Mouse (Mus musculus) right cerebral cortex, postnatal 10 days (tissue): Measurements from ENCODE around the gene Fam208a.
A peak's percentile ranks its signal among the peaks of the same experiment; 100 is the strongest.

Experiments
- DNase-seq, 2 experiments: peaks; one replicate each; pipeline ENCODE4 v3.0.0; 2021; ENCODE audit warnings: low spot score in 2 of 2

Gene Fam208a

DNA sequence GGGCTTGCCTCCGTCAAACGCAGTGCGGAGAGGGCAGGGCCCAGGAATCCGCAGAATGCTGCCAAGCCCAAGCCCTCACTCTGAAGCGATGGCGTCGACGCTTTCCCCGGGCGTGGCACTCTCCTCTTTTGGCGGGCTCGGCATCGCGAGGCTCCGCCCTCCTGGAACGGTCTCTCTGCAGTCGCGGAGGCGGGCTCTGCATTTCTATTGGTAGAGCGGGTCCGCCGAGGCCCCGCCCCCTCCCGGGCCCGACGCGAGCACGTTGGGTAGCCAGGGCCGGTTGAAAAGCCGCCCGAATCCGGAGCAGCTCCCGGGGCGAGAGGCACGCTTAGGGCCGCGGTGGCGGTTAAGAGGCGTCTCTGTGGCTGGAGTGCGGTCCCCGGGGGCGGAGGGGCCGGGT, at the start of gene Fam208a:
TSS of gene Fam208a (plus strand) at position 262 of the 400 bp plus-strand sequence.
- DNase-seq, result peak; percentile 96 to 97

DNA sequence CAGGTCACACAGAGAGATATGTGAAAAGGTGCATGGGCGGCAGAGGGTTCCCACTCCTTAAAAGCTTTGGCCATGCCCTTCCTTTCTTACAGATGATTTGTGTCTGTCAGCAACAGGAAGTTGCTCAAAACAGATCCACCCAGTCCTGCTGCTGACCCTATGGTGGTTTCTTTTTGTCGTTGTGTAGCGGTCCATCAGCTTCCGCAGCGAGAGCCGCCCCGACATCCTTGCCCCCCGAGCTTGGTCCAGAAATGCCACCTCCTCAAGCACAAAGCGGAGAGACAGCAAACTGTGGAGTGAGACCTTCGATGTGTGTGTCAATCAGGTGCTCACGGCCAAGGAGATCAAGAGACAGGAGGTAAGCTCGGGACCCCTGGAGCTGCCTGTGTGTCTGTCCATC, 49.2 kb upstream of the Fam208a start:
- DNase-seq, result no peak

DNA sequence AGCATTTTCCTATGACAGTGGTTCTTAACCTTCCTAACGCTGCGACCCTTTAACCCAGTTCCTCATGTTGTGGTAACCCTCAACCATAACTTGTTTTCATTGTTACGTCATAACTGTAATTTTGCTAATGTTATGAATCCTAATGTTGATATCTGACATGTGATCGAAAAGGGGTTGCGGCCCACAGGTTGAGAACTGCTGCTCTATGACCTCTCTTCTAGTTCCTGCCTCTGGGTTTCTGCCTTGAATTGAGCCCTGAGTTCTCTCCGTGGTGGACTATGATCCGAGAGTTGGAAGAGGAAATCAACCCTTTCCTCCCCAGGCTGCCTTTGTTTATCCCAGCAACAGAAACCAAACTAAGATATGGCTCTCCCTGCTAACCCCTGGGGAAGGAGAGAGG, 47.2 kb upstream of the Fam208a start:
- no peak for DNase-seq

DNA sequence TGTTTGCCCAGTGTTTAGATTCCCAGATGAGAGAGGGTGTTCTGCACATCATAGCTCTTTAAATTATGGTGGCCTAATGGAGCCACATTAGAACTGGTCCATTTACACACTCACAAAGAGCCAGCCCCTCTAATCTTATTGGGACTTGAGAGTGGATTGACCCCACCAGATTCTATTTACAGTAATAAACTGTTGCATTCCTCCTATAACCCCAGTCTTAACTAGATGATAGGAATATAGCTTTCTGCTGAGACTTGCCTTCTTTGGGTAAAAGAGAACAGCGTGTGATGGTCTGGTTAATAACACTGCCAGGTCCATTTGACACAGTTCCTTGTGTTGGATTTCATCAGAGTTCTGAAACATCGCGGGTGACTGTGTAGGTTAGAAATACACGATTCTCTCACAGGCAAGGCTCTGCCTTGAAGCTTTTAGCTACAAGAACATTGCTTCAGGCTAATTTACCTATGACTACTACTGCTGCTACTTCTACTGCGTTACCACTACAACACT, 45.3 kb upstream of the Fam208a start:
- no peak for DNase-seq

DNA sequence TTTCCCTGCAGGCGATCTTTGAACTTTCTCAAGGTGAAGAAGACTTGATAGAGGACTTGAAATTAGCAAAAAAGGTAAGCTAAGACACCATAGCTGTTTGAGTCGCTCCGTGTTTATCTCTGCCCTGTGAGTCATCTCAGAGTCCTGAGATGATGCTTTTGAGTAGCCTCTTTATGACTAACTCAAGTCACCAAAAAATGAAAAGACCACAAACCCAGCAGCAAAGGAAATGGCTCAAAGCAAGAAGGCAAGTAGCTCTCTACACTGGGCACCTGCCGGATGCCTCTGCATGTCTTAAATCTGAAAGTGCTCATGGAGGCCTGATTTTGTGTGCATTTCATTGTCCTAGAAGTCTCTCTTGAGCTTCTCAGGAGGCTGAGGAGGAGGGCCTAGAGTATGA, 44.5 kb upstream of the Fam208a start:
- no peak for DNase-seq

DNA sequence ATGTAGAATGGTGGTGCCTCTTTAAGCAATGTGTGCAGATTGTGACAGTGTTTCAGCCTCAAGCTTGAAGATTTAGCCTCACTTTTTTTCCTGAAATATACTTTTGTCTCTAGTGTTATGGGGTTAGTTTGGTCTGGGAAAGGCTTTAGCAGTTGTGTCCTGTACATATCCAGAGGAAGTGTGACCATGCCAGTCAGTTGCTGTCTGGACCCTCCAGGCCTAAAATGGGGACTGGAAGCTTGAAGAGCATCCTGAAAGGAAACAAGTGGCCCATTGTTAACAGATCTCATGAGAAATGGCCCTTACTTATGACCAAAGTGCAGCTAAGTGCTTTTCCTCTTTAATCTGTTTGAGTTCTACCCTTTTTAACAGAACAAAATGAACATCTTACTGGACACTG, 40.0 kb upstream of the Fam208a start:
- DNase-seq, result no peak

DNA sequence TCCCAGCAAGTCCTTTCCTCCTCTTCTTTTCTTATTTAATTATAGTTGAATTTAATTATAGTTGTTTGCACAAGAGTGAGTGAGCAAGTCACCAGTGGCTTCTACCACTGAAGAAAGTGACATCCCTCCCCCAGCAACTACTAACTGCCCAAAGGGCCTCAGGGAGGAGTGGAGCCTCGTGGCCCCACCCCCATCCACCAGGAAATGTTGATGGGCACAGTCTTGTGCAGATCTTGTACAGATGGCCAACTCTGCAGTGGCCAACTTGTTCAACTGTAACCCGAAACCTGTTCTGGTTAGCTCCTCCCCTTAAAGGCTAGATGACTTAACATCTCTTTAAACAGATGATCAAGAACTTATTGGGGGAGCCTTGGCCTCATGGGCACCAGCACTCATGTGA, 38.9 kb upstream of the Fam208a start:
- DNase-seq, result no peak

DNA sequence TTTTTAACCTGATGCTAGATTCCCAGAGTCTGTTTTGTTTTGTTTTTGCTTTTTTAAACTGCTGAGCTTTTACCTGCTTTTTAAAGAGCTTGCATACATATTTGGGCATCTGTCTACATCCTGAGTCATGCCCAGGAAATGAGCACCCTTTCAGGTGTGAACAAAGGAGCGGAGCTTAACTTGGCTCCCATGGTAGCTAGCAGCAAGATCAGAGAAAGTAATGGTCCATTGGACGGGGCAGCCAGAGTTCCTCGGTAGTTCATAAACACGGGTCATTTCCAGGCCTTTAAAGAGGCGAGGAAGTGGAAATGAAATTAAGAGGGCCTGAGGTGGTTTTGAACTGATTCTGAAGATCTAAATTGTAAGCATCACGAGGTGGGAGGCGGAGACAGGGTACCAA, 38.0 kb upstream of the Fam208a start:
- no peak for DNase-seq

DNA sequence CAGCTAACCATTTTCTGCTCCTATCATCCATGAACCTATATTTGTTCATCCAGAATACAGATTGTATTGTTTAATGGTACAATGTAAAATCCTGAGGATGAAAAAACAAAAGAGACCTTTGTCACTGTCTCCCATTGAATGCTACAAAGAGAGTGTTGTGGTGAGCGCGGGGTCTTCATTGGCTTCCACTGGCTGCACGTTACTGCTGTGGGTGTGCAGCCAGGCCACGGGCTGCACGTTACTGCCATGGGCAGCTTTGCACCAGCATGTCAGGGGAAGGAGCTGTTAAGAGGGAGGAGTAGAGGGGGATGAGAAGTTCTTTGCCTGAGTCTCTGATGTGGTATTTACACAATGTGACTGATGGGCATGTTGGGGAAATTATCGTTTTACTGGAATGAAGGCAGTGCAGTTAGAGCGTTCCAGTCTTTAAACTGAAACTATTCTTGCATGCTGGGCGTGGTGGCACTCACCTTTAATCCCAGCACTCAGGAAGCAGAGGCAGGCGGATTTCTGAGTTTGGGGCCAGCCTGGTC, 36.8 kb upstream of the Fam208a start:
- no peak for DNase-seq

DNA sequence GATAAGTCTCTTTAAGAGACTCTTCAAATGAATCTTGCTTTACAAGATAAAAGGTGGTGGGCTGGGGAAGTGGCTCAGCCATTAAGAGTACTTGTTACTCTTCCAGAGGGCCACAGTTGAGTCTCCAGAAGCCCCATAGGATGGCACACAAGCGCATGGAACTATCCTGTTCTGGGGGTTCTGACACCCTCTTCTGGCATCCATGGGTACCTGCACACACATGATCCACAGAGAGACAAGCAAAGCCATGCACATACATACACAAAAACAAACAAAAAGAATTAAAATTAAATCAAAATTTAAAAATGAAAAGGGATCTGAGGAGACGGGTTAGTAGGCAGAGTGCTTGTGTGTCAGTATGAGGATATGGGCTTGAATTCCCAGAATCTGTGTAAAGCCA, 36.0 kb upstream of the Fam208a start:
- DNase-seq, result no peak

DNA sequence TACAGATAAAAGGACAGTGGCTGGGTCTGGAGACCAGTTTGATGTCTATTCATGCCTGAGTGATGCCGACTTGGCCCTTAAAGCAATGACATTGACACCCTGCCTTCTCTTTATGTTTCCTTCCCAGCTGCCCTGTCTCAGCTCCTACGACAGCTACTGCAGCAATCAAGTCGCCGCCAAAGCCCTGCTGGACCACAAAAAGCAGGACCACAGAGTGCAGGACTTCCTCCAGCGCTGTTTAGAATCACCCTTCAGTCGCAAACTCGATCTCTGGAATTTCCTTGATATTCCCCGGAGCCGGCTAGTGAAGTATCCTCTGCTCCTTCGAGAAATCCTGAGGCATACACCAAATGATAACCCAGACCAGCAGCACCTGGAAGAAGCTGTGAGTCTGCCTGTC, 34.8 kb upstream of the Fam208a start:
- DNase-seq, result no peak

DNA sequence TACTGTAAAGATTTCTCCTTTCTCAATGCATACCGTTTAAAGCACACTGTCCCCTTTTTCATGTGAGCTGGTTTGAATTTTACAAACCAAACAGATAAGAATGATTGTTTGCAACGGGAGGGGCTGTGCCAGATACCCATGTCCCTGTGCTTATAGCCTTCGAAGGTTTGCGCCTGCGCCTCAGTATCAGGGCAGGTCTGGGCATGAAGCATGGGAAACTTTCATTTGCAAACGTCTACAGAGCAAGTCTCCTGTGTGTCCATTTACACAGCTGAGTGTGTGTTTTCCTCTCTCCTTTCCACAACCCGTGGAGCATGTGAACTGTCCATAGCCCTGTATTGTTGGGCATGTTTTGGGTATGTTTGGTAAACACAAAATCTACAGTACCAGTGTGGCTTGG, 32.2 kb upstream of the Fam208a start:
- DNase-seq, result no peak

DNA sequence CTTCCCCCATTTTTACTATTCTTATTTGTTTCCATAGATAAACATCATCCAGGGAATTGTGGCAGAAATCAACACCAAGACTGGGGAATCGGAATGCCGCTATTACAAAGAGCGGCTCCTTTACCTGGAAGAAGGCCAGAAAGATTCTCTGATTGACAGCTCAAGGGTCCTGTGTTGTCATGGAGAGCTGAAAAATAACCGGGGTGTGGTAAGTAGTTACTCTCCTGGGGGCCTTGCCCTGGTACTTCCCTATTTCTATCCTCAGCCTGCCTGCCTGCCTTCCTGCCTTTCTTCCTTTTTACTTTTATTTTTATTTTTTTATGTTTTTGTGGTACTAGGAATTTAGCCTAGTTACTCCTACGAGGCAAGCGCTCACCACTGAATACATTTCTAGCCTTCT, 31.1 kb upstream of the Fam208a start:
- DNase-seq, result no peak

DNA sequence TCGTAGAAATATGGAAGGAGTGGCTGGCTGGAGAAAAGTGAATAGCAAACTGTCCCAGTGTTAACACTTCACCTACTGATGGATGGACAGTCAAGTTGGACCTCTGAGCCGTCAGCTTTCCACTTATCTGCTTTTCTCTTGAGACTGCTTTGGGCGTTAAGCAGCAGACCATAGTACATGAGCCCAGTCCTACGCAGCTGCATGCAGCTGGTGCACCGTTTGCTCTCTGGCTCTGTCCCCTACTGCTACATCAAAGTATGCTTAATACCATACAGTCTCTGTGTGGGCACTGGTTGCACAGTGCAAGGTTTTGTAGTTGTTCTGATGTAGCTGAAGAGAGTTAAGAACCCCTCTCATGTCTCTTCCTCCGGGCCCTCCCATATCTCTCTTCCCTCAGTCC, 28.1 kb upstream of the Fam208a start:
- no peak for DNase-seq

DNA sequence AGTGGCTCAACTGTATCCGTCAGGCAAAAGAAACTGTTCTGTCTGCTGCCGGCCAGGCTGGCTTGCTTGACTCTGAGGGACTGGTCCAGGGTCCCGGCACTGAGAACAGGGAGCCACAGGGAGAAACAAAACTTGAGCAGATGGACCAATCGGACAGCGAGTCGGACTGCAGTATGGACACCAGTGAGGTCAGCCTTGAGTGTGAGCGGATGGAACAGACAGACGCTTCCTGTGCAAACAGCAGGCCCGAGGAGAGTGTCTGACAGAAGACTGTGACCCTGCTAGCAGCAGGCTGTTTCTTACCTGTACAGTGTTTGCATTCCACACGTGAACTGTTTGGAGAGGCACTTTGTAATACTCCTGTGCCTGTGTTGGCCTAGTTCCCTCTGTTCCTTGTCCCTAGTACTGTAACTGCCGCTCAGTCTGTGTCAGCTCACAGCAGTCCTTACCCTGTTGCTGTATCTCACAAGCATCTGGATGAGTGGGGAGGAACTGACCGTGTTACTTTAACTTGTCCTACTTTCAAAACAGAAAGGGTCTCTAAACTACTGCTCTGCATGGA, 26.8 kb upstream of the Fam208a start:
- DNase-seq, result no peak

DNA sequence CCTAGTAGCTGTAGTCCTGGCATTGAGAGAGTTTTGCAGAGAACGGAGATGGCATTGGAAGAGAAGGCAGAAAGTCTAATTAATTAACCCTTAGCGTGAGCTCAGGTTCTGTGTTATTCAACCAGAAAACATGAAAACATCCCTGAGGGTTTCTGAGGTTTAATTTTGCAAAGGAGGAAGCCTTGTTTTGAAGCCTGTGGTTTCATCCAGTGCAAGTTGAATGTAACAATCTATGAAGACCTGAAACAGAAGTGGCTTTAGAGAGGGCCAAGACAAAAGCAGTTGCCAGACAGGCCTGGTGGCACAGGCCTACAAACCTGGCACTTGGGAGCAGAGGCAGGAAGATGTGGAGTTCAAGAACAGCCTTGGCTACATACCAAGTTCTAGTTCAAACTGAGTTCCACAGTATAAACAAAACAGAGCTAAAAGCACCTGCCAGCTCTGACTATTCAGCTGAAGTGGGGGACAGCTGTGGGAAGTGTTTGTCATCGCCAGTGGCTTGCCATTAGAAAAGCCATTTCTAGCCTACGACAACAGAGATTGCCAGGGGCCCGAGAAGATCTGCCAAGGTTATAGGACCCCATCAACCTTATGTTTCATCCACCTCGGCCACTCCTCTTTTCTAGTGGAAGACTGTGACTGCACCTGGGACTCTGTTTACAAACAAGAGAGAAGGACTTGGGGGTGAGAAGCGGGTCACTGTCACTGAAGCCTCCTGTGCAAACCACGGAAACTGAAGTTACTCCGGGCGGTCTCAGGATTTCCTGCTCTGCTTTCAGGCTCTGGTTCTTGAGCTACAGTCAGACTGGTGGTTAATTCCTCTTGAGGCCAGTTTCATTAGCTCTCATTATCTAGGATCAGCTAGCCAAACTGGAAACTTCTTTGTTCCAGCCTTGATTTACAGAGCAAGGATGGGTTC, 26.0 kb upstream of the Fam208a start:
- DNase-seq, result no peak

DNA sequence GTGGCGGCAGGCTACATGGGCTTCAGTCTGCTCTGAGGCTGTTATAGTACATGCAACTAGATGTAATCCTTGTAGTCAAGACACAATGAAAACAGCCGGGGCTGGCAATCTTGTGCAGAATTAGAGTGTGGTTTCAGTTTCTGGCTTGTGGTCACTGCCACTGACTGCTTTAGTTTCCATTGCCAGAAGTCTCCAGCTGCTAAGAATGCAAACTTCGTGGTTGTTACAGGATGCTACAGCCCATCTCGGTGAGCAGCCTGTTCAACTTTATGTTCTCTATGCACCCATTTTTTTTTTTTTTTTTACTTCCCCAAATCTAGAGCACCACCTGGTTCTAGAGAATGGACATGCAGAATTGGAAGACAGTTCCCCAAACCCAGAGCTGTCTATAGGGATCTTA, 23.2 kb upstream of the Fam208a start:
- DNase-seq, result no peak

DNA sequence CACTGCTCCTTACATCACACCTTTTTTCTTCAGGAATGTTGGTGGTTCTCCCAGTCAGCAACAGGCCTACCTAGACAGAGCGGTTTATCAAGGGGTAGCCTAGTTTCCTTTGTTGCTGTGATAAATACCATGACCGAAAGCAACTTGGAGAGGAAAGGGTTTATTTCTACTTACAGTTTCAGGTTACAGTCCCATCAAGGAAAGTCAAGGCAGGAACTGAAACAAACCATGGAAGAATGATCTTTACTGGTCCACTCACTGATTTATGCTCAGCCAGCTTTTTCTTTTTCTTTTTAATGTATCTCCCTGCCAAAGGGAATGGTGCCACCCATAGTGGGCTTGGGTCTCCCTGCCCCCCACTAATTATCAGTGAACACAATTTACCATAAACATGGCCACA, 22.7 kb upstream of the Fam208a start:
- no peak for DNase-seq

DNA sequence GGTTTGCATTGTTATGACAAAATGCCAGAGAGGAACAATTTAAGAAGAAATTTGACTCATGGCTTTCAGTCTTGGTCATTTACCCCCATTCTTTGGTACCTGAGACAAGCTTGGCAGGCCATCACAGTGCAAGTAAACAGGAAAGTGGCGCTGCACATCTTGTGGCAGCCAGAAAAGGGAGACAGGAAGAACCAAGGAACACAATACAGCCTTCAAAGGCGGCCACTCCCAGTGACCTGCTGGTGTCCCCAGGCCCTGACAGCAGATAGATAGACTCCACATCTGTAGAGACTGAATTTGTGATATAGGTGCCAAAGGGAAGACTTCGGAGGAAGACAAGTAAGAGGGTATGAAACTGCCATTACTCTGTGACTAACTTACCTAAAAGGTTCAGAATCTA, 20.4 kb upstream of the Fam208a start:
- DNase-seq, result no peak

DNA sequence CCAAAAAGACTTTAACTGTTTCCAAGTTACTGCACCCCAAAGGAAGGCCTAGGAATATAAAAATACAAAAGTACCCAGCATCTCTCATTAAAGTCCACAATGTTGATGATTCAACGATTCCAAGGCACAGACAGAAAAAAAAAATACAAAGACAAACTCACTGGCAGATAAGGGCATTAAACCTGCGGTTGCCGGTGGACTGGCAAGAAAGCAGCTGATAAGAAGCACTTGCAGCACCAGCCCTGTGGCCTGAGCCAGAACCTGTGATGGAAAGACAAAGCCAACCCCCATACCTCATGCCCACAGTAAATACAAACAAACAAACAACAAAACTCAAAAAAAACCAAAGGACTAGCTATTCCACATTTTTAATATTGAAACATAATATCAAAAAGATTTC, 19.0 kb upstream of the Fam208a start:
- DNase-seq, result no peak

DNA sequence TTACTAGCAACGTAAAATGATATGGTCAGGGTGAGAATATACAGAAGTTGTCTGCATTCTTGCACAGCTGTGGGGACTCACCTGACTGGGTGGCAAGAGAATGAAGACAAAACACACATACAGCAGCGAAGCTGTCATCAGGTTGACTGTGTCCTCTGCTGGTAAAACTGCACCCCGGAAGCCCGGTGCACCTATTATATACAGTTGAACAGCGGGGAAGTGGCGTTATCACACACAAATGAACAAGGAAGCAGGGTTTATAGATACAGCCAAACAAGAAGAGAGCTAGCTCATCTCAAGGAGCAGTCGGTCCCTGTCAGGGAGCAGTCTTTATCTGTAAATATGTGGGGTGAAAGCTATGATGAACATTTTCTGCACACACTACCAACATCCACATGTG, 17.1 kb upstream of the Fam208a start:
- no peak for DNase-seq

DNA sequence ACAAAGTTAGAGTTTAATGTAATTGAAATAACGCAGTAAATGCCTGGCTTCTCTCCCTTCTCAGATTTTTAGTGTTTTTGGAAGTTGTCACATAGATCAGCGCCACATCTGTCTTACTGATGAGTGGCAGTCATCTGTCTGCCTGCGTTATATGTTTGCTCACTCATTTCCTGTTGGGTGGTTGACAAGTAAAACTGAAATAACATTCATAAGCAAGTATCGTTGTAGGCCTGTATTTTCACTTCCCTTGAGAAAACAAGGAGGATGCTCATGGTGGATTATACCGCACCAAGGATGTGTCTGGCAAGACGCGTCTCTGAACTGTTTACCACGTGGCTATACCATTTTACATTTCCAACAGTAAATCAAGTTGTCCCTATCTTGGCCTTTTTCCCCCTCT, 15.9 kb upstream of the Fam208a start:
- DNase-seq, result no peak

DNA sequence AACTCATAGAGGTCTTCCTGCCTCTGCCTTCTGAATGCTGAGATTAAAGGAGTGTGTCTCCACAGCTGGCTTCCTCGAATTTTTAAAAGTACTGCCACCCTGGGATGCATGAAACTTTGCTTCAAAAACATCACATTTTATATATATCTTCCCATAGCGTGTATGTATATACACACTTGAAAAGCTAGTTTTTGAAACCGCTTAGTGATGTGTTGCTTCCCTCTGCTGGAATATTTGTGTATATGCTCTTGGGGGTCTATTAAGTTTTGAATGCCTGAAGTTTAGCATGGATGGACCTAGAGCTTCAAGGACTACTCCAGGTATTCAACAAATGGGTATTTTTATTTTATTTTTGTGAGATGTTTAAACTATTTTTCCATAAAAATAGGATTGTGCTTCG, 14.7 kb upstream of the Fam208a start:
- no peak for DNase-seq
